Mouse (Mus musculus) lung, embryonic 14.5 days (tissue): ENCODE measurements around the gene Tut1. TPM values are rescaled to one million over a fixed set of nuclear protein-coding genes. Genes with fewer than 3 reads are reported as not detected.
A peak's percentile ranks its signal among the peaks of the same experiment; 100 is the strongest.
"Not testable (repeated sequence)": the region's sequence is repeated elsewhere in the genome, so short reads cannot be mapped to it uniquely, and the experiment has no call there.

Experiments
- ATAC-seq: fragments of 200-750 bp; cut with Nextera tagmentation; 2 replicates; pipeline ENCODE4 v1.8.0; 2017; ENCODE audit warnings: mild to moderate bottlenecking, moderate TSS enrichment, moderate library complexity; ENCODE audit not compliant: insufficient read depth
- DNase-seq: peaks from one replicate; pipeline ENCODE4 v3.0.0-alpha.2; 2015
- H3K27ac ChIP-seq: fragments of 300-500 bp; sonication (generic); 2 replicates; pipeline ENCODE4 v1.5.1; 2014; ENCODE audit warnings: low read depth, mild to moderate bottlenecking, moderate library complexity
- H3K27me3 ChIP-seq: fragments of 300-500 bp; sonication (generic); 2 replicates; pipeline ENCODE4 v1.6.1; 2014; ENCODE audit warnings: low read length, control low read depth; ENCODE audit not compliant: insufficient read depth
- H3K36me3 ChIP-seq: fragments of 300-500 bp; sonication (generic); 2 replicates; pipeline ENCODE4 v1.6.1; 2014; ENCODE audit warnings: control low read depth; ENCODE audit not compliant: insufficient read depth
- H3K4me1 ChIP-seq: fragments of 300-500 bp; sonication (generic); 2 replicates; pipeline ENCODE4 v1.6.1; 2014; ENCODE audit warnings: antibody characterized with exemption, control low read depth; ENCODE audit not compliant: insufficient read depth
- H3K4me2 ChIP-seq: fragments of 300-500 bp; sonication (generic); 2 replicates; pipeline ENCODE4 v1.6.1; 2014; ENCODE audit warnings: mild to moderate bottlenecking
- H3K4me3 ChIP-seq: fragments of 300-500 bp; sonication (generic); 2 replicates; pipeline ENCODE4 v1.5.1; 2014; ENCODE audit warnings: low read depth, low read length
- H3K9ac ChIP-seq: fragments of 300-500 bp; sonication (generic); 2 replicates; pipeline ENCODE4 v1.6.1; 2014
- H3K9me3 ChIP-seq: fragments of 300-500 bp; sonication (generic); 2 replicates; pipeline ENCODE4 v1.6.1; 2016; ENCODE audit warnings: low read depth, low read length, control low read depth
- CTCF ChIP-seq: IDR thresholded peaks from 2 replicates; pipeline ENCODE4 v1.5.1; 2016; ENCODE audit warnings: antibody characterized with exemption, low read depth
- WGBS: fragments of 180-500 bp; shearing (Covaris S2); extraction: QIAGEN DNeasy Blood & Tissue Kit; methylation state at CpG from one replicate; pipeline ENCODE4 v1.1.7; 2014; 5-methylcytosine and 5-hydroxymethylcytosine counted together
- polyA plus RNA-seq: library from polyadenylated mRNA; unstranded; fragments of >200 nt; fragmentation: Nextera tagmentation; extraction: Ambion mirVana; gene quantifications from 2 replicates; pipeline ENCODE4 v1.2.1, GENCODE M21; 2014

The Tut1 gene
- polyA plus RNA-seq, 1 experiment from 2014 or later = 28.4 TPM

GRCm38 (mm10) chr19:8992769-8993624 lies 39.4 kb downstream of the Tut1 start:
- peak; percentile 87 for TF ChIP-seq CTCF
- 34% methylated on average over 12 of the region's 12 CpGs for WGBS
- Histone ChIP-seq H3K9ac (peak overlapping the region; percentile 27), H3K4me3 (peak overlapping the region; percentile 5; the same call in 1 of the 2 replicates), H3K27ac (peak overlapping the region; percentile 91), H3K4me2 (peak overlapping the region; percentile 87), H3K36me3 (no peaks in the 10 kb centered on the region), H3K4me1 (peaks cover 35% of the 10 kb centered on the region), H3K9me3 (no peaks in the 10 kb centered on the region), H3K27me3 (no peaks in the 10 kb centered on the region; the same call in 1 of the 2 replicates)
- peak; percentile 23; the same call in 1 of the 2 replicates for ATAC-seq
- DNase-seq = peak; percentile 91

DNA sequence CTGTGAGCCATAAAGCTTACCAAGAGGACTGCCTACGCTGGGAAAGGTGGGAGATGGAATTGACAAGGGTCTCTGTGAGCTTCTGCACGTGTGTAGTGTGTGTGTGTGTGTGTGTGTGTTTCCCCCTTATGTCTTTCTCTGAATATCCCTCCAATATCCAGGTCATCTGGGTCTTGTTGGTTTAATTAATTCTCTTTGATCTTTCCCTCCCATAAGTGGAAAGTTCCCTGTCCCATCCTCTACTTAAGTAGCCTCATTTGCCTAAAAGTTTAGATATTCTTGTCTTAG lies 39.9 kb downstream of the Tut1 start:
- no peak overlapping the region for H3K4me2 ChIP-seq
- WGBS = 60% methylated on average over 2 of the region's 2 CpGs
- TF ChIP-seq CTCF = no peak
- no peak overlapping the region for H3K4me3 ChIP-seq
- DNase-seq (no peak), ATAC-seq (no peak)
- no peaks in the 10 kb centered on the region for H3K27me3 ChIP-seq
- no peak overlapping the region; the same call in 1 of the 2 replicates for H3K9ac ChIP-seq
- H3K9me3 ChIP-seq = no peaks in the 10 kb centered on the region
- peaks cover 36% of the 10 kb centered on the region for H3K4me1 ChIP-seq
- H3K36me3 ChIP-seq = no peaks in the 10 kb centered on the region
- no peak overlapping the region for H3K27ac ChIP-seq

GRCm38 (mm10) chr19:8994813-8995607 lies 41.4 kb downstream of the Tut1 start:
- no peak overlapping the region for H3K27ac ChIP-seq
- DNase-seq (no peak), ATAC-seq (no peak)
- H3K27me3 ChIP-seq = no peaks in the 10 kb centered on the region
- no peak for TF ChIP-seq CTCF
- no peaks in the 10 kb centered on the region for H3K36me3 ChIP-seq
- 74% methylated on average over 10 of the region's 10 CpGs for WGBS
- no peak overlapping the region for H3K4me2 ChIP-seq
- no peaks in the 10 kb centered on the region for H3K9me3 ChIP-seq
- H3K4me1 ChIP-seq = peaks cover 34% of the 10 kb centered on the region
- no peak overlapping the region for H3K4me3 ChIP-seq
- no peak overlapping the region for H3K9ac ChIP-seq

GRCm38 (mm10) chr19:8996601-8997000 lies 43.0 kb downstream of the Tut1 start:
- Histone ChIP-seq H3K4me3 (no peak overlapping the region), H3K4me2 (no peak overlapping the region), H3K27me3 (no peaks in the 10 kb centered on the region), H3K9me3 (no peaks in the 10 kb centered on the region), H3K9ac (no peak overlapping the region), H3K27ac (no peak overlapping the region), H3K4me1 (peaks cover 28% of the 10 kb centered on the region), H3K36me3 (peaks cover 15% of the 10 kb centered on the region)
- ATAC-seq = no peak
- DNase-seq = no peak
- TF ChIP-seq CTCF = no peak
- 91% methylated on average over 6 of the region's 6 CpGs for WGBS

DNA sequence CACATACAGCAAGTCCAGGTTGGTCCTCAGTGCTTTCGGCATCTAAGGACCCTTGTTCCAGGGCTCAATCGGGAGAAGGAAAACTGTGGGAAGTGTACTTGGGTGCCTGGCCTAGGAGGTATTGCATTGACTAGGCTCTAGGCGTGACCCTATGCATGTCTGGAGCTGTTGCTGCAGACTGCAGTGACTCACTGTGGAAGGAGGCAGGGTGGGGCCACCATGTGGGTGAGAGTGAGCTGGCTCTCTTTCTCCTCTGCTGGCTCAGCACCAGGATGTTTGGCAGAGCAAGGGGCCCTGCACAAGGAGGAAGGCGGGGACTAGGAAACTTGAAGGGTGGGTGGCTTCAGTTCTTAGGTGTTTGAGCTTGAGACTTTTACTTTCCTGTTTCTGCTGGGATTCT lies 43.9 kb downstream of the Tut1 start:
- Histone ChIP-seq H3K4me2 (peak overlapping the region; percentile 25; the same call in 1 of the 2 replicates), H3K4me1 (peaks cover 18% of the 10 kb centered on the region), H3K4me3 (no peak overlapping the region), H3K36me3 (peaks cover 25% of the 10 kb centered on the region), H3K9ac (no peak overlapping the region), H3K27me3 (no peaks in the 10 kb centered on the region), H3K9me3 (no peaks in the 10 kb centered on the region), H3K27ac (peak overlapping the region; percentile 82)
- DNase-seq (peak; percentile 91), ATAC-seq (peak; percentile 94)
- TF ChIP-seq CTCF = peak; percentile 33; the same call in 1 of the 2 replicates
- WGBS = 39% methylated on average over 4 of the region's 4 CpGs

- Histone ChIP-seq H3K27me3 (no peaks in the 10 kb centered on the region), H3K9me3 (no peaks in the 10 kb centered on the region), H3K4me3 (no peak overlapping the region), H3K4me2 (no peak overlapping the region), H3K9ac (no peak overlapping the region), H3K27ac (peak overlapping the region; percentile 82; the same call in 1 of the 2 replicates), H3K4me1 (peaks cover 13% of the 10 kb centered on the region), H3K36me3 (peaks cover 35% of the 10 kb centered on the region)
- ATAC-seq = no peak
- WGBS = 82% methylated on average over 6 of the region's 6 CpGs
- DNase-seq = no peak
- no peak for TF ChIP-seq CTCF
Measured at GRCm38 (mm10) chr19:8998546-8998945, 44.9 kb downstream of the Tut1 start.

DNA sequence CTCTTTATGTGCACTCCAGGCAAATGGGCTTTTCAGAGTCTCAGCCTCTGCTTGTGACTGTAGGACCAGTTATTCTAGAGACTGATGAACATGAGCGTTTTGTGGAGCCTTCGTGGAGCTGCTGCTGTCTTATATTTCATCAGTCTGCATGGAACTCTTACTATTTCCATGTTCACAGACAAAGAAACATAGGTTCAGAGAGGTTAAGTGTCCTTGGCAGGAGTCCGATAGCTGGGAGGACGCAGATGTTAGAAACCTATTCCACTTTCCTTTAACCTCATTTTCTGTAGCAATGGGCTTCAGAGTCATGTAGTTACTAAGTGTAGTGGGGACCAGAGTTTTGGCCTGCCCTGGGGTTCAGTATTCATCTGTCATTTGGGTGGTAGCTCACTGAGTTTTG lies 45.6 kb downstream of the Tut1 start:
- TF ChIP-seq CTCF = no peak
- H3K27me3 ChIP-seq = no peaks in the 10 kb centered on the region
- no peak overlapping the region for H3K4me2 ChIP-seq
- WGBS = 89% methylated on average over 4 of the region's 4 CpGs
- peaks cover 13% of the 10 kb centered on the region for H3K4me1 ChIP-seq
- no peak overlapping the region for H3K9ac ChIP-seq
- H3K9me3 ChIP-seq = no peaks in the 10 kb centered on the region
- H3K36me3 ChIP-seq = peaks cover 42% of the 10 kb centered on the region
- no peak for DNase-seq
- no peak overlapping the region for H3K27ac ChIP-seq
- no peak overlapping the region for H3K4me3 ChIP-seq
- no peak for ATAC-seq

DNA sequence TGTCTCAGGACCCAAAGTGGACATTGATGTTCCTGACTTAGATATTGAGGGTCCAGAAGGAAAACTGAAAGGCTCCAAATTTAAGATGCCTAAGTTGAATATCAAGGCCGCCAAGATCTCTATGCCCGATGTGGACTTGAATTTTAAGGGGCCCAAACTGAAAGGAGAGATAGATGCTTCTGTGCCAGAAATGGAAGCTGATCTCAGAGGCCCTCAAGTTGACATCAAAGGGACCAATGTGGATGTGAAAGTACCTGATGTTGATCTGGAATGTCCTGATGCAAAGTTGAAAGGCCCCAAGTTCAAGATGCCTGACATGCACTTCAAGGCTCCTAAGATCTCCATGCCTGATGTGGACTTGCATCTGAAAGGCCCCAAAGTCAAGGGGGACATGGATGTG lies 53.3 kb downstream of the Tut1 start:
- H3K4me2 ChIP-seq, H3K4me3 ChIP-seq, H3K27me3 ChIP-seq, DNase-seq, H3K27ac ChIP-seq, H3K4me1 ChIP-seq, H3K9me3 ChIP-seq, H3K9ac ChIP-seq, ATAC-seq: not testable (repeated sequence)
- WGBS = 93% methylated on average over 2 of the region's 2 CpGs
- peaks cover 62% of the 10 kb centered on the region for H3K36me3 ChIP-seq
